Mouse (Mus musculus) heart, postnatal 0 days (tissue): Measurements from ENCODE around the gene Lrrc23.

ENCODE experiments used
- CTCF ChIP-seq: IDR thresholded peaks from 2 replicates; pipeline ENCODE4 v1.5.1; 2016; ENCODE audit warnings: antibody characterized with exemption, control low read depth, low read depth
- EP300 ChIP-seq: IDR thresholded peaks from 2 replicates; pipeline ENCODE4 v1.6.1; 2016; ENCODE audit warnings: antibody characterized with exemption, low read depth

DNA sequence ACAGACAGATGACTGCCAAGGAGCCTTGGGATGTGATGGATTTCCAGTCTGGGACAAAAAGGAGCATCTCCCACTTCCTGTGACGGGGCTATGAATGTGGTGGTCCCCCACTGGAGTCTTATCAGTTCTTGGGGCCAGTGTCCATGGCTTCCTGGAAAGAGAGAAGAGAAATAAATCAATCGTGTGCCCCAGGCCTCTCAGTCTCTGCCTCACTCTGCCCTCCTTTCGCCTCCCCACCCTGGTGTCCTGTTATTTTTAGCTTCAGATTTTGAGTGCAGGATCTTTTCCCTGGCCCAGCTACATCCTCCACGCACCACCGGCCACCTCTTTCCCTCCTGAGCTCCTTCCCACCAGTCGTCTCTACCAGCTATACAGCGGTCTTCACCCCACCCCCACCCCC, 9.5 kb downstream of the Lrrc23 start:
- TF ChIP-seq CTCF (no peak), EP300 (no peak)
